Mouse (Mus musculus) forebrain, embryonic 10.5 days (tissue): ENCODE results near the gene Zic1. TPM values are rescaled to one million over a fixed set of nuclear protein-coding genes. Genes with fewer than 3 reads are reported as not detected.

Experiments used
- DNase-seq: peaks from one replicate; pipeline ENCODE4 v3.0.0-alpha.2; 2017; ENCODE audit warnings: low spot score; ENCODE audit errors: extremely low spot score
- H3K27ac ChIP-seq: fragments of 300-500 bp; sonication (generic); 2 replicates; pipeline ENCODE4 v1.5.1; 2016; ENCODE audit warnings: mild to moderate bottlenecking
- H3K27me3 ChIP-seq: fragments of 300-500 bp; sonication (generic); 2 replicates; pipeline ENCODE4 v1.6.1; 2016; ENCODE audit warnings: mild to moderate bottlenecking; ENCODE audit not compliant: poor library complexity, severe bottlenecking
- H3K36me3 ChIP-seq: fragments of 300-500 bp; sonication (generic); replicated peaks from 2 replicates; pipeline ENCODE4 v1.6.1; 2016; ENCODE audit warnings: mild to moderate bottlenecking, moderate library complexity
- H3K4me1 ChIP-seq: fragments of 300-500 bp; sonication (generic); 2 replicates; pipeline ENCODE4 v1.6.1; 2016
- H3K4me3 ChIP-seq: fragments of 300-500 bp; sonication (generic); 2 replicates; pipeline ENCODE4 v1.5.1; 2016; ENCODE audit warnings: mild to moderate bottlenecking, moderate library complexity
- H3K9me3 ChIP-seq: fragments of 300-500 bp; sonication (generic); 2 replicates; pipeline ENCODE4 v1.6.1; 2016; ENCODE audit warnings: mild to moderate bottlenecking, moderate library complexity
- WGBS: fragments of 180-500 bp; shearing (Covaris S2); methylation state at CpG from one replicate; pipeline ENCODE4 v1.1.7; 2016; 5-methylcytosine and 5-hydroxymethylcytosine counted together
- polyA plus RNA-seq: library from polyadenylated mRNA; unstranded; fragments of >200 nt; fragmentation: Nextera tagmentation; extraction: Ambion mirVana; gene quantifications from 2 replicates; pipeline ENCODE4 v1.2.1, GENCODE M21; 2016

The Zic1 gene
- polyA plus RNA-seq, 1 experiment from 2014 or later: 8.9 TPM

DNA sequence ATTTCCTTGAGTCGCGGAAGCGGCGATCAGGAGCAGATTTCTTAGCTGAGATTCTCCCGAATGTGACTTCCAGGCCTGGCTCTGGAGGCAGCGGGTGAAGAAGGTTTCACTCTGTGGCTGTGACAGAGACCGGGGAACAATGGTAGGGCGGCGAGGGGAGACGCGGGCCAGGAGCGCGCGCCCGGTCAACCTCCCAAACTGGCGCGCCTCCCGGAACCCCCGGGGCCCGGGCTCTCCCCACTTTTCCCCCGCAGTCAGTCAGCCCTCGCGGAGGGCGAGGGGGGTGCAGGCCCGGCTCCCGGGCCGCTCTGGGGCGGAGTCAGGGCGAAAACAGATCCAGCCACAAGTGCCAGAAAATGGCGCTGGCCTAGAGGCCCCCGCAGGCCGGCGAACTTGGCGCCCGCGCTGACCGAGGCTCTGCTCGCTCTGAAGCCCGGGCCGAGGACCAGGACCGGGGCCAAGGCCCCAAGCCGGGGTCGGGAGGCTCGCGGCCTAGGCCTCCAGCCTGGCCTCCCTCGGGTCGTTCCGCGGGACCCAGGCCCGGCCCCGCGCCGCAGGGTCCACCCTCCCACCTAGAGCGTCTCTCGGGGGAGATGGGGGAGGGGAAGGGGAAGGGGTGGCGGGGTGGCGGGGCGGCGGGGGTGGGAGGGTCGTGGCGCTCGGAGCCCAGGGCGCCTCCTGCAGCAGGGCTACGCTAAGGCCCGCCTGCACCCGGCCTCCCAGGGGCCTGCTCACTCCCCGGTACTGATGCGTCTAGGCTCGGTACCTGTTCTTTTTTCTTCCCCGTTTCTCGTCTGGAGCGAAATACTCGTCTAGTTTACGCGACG is 15.9 kb upstream of the Zic1 start:
- DNase-seq: peak; percentile 75
- Histone ChIP-seq H3K4me3 (peak overlapping the region; percentile 73), H3K4me1 (peaks cover 95% of the 10 kb centered on the region), H3K27ac (peak overlapping the region; percentile 99), H3K9me3 (no peaks in the 10 kb centered on the region), H3K27me3 (peaks cover 100% of the 10 kb centered on the region), H3K36me3 (peaks cover 4% of the 10 kb centered on the region; the same call in 1 of the 2 replicates)
- under 1% methylated on average over 66 of the region's 76 CpGs for WGBS

- Histone ChIP-seq H3K27ac (peak overlapping the region; percentile 99), H3K4me1 (peaks cover 95% of the 10 kb centered on the region)
- 0% methylated on average over 9 of the region's 9 CpGs for WGBS
These were observed 14.9 kb upstream of the Zic1 start for GRCm38 (mm10) chr9:91380458-91380914.

GRCm38 (mm10) chr9:91379781-91380457 is 14.3 kb upstream of the Zic1 start:
- peak; percentile 59 for DNase-seq
- peak overlapping the region; percentile 99 for H3K27ac ChIP-seq
- WGBS: 1% methylated on average over 10 of the region's 10 CpGs
- peaks cover 4% of the 10 kb centered on the region; the same call in 1 of the 2 replicates for H3K36me3 ChIP-seq
- H3K9me3 ChIP-seq: no peaks in the 10 kb centered on the region
- peaks cover 100% of the 10 kb centered on the region for H3K27me3 ChIP-seq
- peaks cover 92% of the 10 kb centered on the region for H3K4me1 ChIP-seq
- peak overlapping the region; percentile 73 for H3K4me3 ChIP-seq

More at GRCm38 (mm10) chr9:91380458-91380914, 14.9 kb upstream of the Zic1 start:
- peaks cover 100% of the 10 kb centered on the region for H3K27me3 ChIP-seq
- H3K36me3 ChIP-seq: peaks cover 4% of the 10 kb centered on the region; the same call in 1 of the 2 replicates
- H3K4me3 ChIP-seq: peak overlapping the region; percentile 73
- peak; percentile 63 for DNase-seq
- no peaks in the 10 kb centered on the region for H3K9me3 ChIP-seq

GRCm38 (mm10) chr9:91379300-91379635 is 13.7 kb upstream of the Zic1 start:
- H3K27me3 ChIP-seq: peaks cover 100% of the 10 kb centered on the region
- H3K27ac ChIP-seq: peak overlapping the region; percentile 99
- H3K36me3 ChIP-seq: peaks cover 4% of the 10 kb centered on the region; the same call in 1 of the 2 replicates
- no peaks in the 10 kb centered on the region for H3K9me3 ChIP-seq
- peak overlapping the region; percentile 73 for H3K4me3 ChIP-seq
- H3K4me1 ChIP-seq: peaks cover 92% of the 10 kb centered on the region
- no peak for DNase-seq
- WGBS: 3% methylated on average over 8 of the region's 8 CpGs

DNA sequence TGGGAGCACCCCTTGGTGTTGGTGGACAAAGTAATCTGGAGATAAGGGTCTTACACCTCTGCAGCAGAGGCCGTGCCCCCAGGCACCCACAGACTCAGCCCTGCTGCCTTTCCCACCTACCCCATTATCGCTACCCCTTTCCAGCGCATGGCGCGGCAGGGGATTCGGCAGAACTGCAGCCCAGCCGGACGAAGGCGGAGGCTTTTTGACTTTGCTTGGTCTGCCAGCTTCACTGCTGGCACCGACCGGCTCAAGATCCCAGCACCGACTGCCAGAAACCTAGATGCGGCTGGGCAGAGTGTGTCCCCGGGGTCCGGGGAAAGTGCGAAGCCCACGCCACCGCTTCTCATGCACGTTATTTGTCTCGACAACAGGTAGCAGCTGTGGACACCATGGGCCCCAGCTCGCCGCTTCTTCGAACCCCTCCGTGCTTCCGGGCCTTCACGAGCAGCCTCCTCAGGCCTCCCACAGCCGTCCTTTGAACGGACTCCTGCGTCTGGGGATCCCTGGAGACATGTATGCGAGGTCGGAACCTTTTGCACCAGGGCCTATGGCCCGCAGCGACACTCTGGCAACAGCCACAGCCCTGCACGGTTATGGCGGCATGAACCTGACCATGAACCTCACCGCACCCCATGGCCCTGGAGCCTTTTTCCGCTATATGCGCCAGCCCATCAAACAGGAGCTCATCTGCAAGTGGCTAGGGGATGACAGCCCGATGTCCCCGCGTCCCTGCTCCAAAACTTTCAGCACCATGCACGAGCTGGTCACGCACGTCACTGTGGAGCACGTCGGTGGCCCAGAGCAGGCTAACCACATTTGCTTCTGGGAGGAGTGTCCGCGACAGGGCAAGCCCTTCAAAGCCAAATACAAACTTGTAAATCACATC is 13.0 kb upstream of the Zic1 start:
- under 1% methylated on average over 48 of the region's 48 CpGs for WGBS
- peak overlapping the region; percentile 99 for H3K27ac ChIP-seq
- no peaks in the 10 kb centered on the region for H3K9me3 ChIP-seq
- H3K27me3 ChIP-seq: peaks cover 100% of the 10 kb centered on the region
- peaks cover 4% of the 10 kb centered on the region; the same call in 1 of the 2 replicates for H3K36me3 ChIP-seq
- peak; percentile 64 for DNase-seq
- H3K4me1 ChIP-seq: peaks cover 89% of the 10 kb centered on the region
- H3K4me3 ChIP-seq: peak overlapping the region; percentile 73

- Histone ChIP-seq H3K4me3 (peak overlapping the region; percentile 73), H3K27ac (peak overlapping the region; percentile 99), H3K27me3 (peaks cover 100% of the 10 kb centered on the region), H3K36me3 (peaks cover 4% of the 10 kb centered on the region; the same call in 1 of the 2 replicates), H3K9me3 (no peaks in the 10 kb centered on the region), H3K4me1 (peaks cover 83% of the 10 kb centered on the region)
- WGBS: 0% methylated on average over 16 of the region's 16 CpGs
- peak; percentile 77 for DNase-seq
These were observed 12.2 kb upstream of the Zic1 start for GRCm38 (mm10) chr9:91377873-91378150.

GRCm38 (mm10) chr9:91377036-91377872 is 11.6 kb upstream of the Zic1 start:
- WGBS: 1% methylated on average over 14 of the region's 14 CpGs
- peaks cover 77% of the 10 kb centered on the region for H3K4me1 ChIP-seq
- DNase-seq: peak; percentile 60
- H3K9me3 ChIP-seq: no peaks in the 10 kb centered on the region
- H3K36me3 ChIP-seq: peaks cover 4% of the 10 kb centered on the region; the same call in 1 of the 2 replicates
- peaks cover 100% of the 10 kb centered on the region for H3K27me3 ChIP-seq
- peak overlapping the region; percentile 73 for H3K4me3 ChIP-seq
- H3K27ac ChIP-seq: peak overlapping the region; percentile 99

GRCm38 (mm10) chr9:91374665-91375064 is 9.1 kb upstream of the Zic1 start:
- 7% methylated on average over 4 of the region's 4 CpGs for WGBS
- DNase-seq: no peak

GRCm38 (mm10) chr9:91373811-91374575 is 8.4 kb upstream of the Zic1 start:
- no peak for DNase-seq
- Histone ChIP-seq H3K4me3 (no peak overlapping the region), H3K4me1 (peaks cover 76% of the 10 kb centered on the region), H3K9me3 (no peaks in the 10 kb centered on the region), H3K36me3 (peaks cover 3% of the 10 kb centered on the region; the same call in 1 of the 2 replicates), H3K27me3 (peaks cover 100% of the 10 kb centered on the region), H3K27ac (0 out of 2 replicates have a peak overlapping the region, but pooled peaks have one; percentile 30)
- WGBS: 29% methylated on average over 3 of the region's 3 CpGs

More at GRCm38 (mm10) chr9:91374665-91375064, 9.1 kb upstream of the Zic1 start:
- peaks cover 76% of the 10 kb centered on the region for H3K4me1 ChIP-seq
- H3K9me3 ChIP-seq: no peaks in the 10 kb centered on the region
- H3K36me3 ChIP-seq: peaks cover 4% of the 10 kb centered on the region; the same call in 1 of the 2 replicates
- peaks cover 100% of the 10 kb centered on the region for H3K27me3 ChIP-seq
- H3K4me3 ChIP-seq: 0 out of 2 replicates have a peak overlapping the region, but pooled peaks have one; percentile 3
- H3K27ac ChIP-seq: 0 out of 2 replicates have a peak overlapping the region, but pooled peaks have one; percentile 27

GRCm38 (mm10) chr9:91371608-91372007 is 6.0 kb upstream of the Zic1 start:
- no peaks in the 10 kb centered on the region for H3K9me3 ChIP-seq
- WGBS: 14% methylated on average over 4 of the region's 4 CpGs
- DNase-seq: peak; percentile 15
- H3K4me3 ChIP-seq: peak overlapping the region; percentile 85
- no peaks in the 10 kb centered on the region for H3K36me3 ChIP-seq
- H3K27me3 ChIP-seq: peaks cover 100% of the 10 kb centered on the region
- peaks cover 73% of the 10 kb centered on the region for H3K4me1 ChIP-seq
- peak overlapping the region; percentile 98 for H3K27ac ChIP-seq

GRCm38 (mm10) chr9:91371011-91371410 is 5.4 kb upstream of the Zic1 start:
- DNase-seq: peak; percentile 18
- Histone ChIP-seq H3K4me1 (peaks cover 73% of the 10 kb centered on the region), H3K27me3 (peaks cover 100% of the 10 kb centered on the region), H3K36me3 (no peaks in the 10 kb centered on the region), H3K27ac (peak overlapping the region; percentile 98), H3K9me3 (no peaks in the 10 kb centered on the region), H3K4me3 (peak overlapping the region; percentile 85)
